Mouse (Mus musculus) heart, postnatal 0 days (tissue): ENCODE results near the gene Taco1.

Experiments
- CTCF ChIP-seq: IDR thresholded peaks from 2 replicates; pipeline ENCODE4 v1.5.1; 2016; ENCODE audit warnings: antibody characterized with exemption, control low read depth, low read depth
- EP300 ChIP-seq: IDR thresholded peaks from 2 replicates; pipeline ENCODE4 v1.6.1; 2016; ENCODE audit warnings: antibody characterized with exemption, low read depth

DNA sequence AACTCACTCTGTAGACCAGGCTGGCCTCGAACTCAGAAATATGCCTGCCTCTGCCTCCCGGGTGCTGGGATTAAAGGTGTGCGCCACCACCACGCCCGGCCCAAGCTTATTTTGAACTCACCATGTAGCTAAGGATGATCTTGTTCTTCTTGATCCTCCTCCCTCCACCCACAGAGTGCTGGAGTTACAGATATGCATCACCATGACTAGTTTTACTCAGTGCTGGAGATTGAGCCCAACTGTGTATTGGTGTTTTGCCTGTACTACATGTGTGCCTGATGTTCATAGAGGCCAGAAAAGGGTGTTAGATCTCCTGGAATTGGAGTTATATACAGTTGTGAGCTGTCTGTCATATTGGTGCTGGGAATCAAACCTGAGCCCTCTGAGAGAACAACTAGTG lies 56.4 kb downstream of the Taco1 start:
- TF ChIP-seq CTCF = no peak
- TF ChIP-seq EP300 = no peak
